Mouse (Mus musculus) small intestine, adult 2 months (tissue): ENCODE data around the gene Arhgap22. TPM values are rescaled to one million over a fixed set of nuclear protein-coding genes. Genes with fewer than 3 reads are reported as not detected.

Experiments used
- H3K27ac ChIP-seq: fragments of 200-500 bp; 2 replicates; pipeline ENCODE4 v1.5.1; 2012; ENCODE audit warnings: low read depth, low read length, control low read depth, inconsistent platforms; ENCODE audit not compliant: insufficient read depth
- H3K27me3 ChIP-seq: fragments of 200-500 bp; 2 replicates; pipeline ENCODE4 v1.6.1; 2012; ENCODE audit warnings: mild to moderate bottlenecking, moderate library complexity, low read length, inconsistent platforms; ENCODE audit not compliant: control insufficient read depth, insufficient read depth
- H3K36me3 ChIP-seq: fragments of 200-500 bp; 2 replicates; pipeline ENCODE4 v1.6.1; 2012; ENCODE audit warnings: mild to moderate bottlenecking, low read length, control low read depth, inconsistent platforms; ENCODE audit not compliant: control insufficient read depth, insufficient read depth
- H3K4me1 ChIP-seq: fragments of 200-500 bp; 2 replicates; pipeline ENCODE4 v1.6.1; 2012; ENCODE audit warnings: low read length, inconsistent platforms, mixed read lengths; ENCODE audit not compliant: control insufficient read depth, insufficient read depth, insufficient read length
- H3K4me3 ChIP-seq: fragments of 200-500 bp; 2 replicates; pipeline ENCODE4 v1.5.1; 2012; ENCODE audit warnings: low read depth, mild to moderate bottlenecking, control low read depth, inconsistent platforms, low read length, moderate library complexity
- CTCF ChIP-seq: fragments of 200-500 bp; IDR thresholded peaks from 2 replicates; pipeline ENCODE4 v1.5.1; 2012; ENCODE audit warnings: low read depth, mild to moderate bottlenecking, control low read depth, inconsistent platforms, low read length, moderate library complexity, mixed read lengths; ENCODE audit not compliant: insufficient replicate concordance, insufficient read length; ENCODE audit errors: extremely low read depth
- POLR2A ChIP-seq: fragments of 200-500 bp; IDR thresholded peaks from 2 replicates; pipeline ENCODE4 v1.6.1; 2012; ENCODE audit warnings: low read depth, mild to moderate bottlenecking, control low read depth, inconsistent platforms, low read length, moderate library complexity
- WGBS: fragments of 180-500 bp; shearing (Covaris S2); methylation state at CpG from one replicate; pipeline ENCODE4 v1.1.7; 2018; 5-methylcytosine and 5-hydroxymethylcytosine counted together
- polyA plus RNA-seq: library from polyadenylated mRNA; depleted of rRNA; stranded (reverse); fragments of >200 nt; gene quantifications from 2 replicates; pipeline ENCODE4 v1.2.3, GENCODE M21; 2012

Arhgap22 gene
- polyA plus RNA-seq, 1 experiment, result 3.6 TPM

- H3K4me1 ChIP-seq, result no peaks in the 10 kb centered on the region
- no peaks in the 10 kb centered on the region for H3K27me3 ChIP-seq
- WGBS, result 80% methylated on average over 14 of the region's 14 CpGs
These were observed 10.0 kb upstream of the Arhgap22 start for GRCm38 (mm10) chr14:33203777-33204176.

GRCm38 (mm10) chr14:33205280-33205965 lies 8.4 kb upstream of the Arhgap22 start:
- no peak overlapping the region for H3K27ac ChIP-seq
- H3K4me1 ChIP-seq, result no peaks in the 10 kb centered on the region
- no peak for TF ChIP-seq CTCF
- TF ChIP-seq POLR2A, result no peak
- H3K4me3 ChIP-seq, result no peak overlapping the region
- 42% methylated on average over 21 of the region's 24 CpGs for WGBS
- no peaks in the 10 kb centered on the region for H3K27me3 ChIP-seq
- H3K36me3 ChIP-seq, result no peaks in the 10 kb centered on the region

More at GRCm38 (mm10) chr14:33203777-33204176, 10.0 kb upstream of the Arhgap22 start:
- TF ChIP-seq CTCF, result no peak
- TF ChIP-seq POLR2A, result no peak
- H3K4me3 ChIP-seq, result no peak overlapping the region
- no peaks in the 10 kb centered on the region for H3K36me3 ChIP-seq
- no peak overlapping the region for H3K27ac ChIP-seq

- no peaks in the 10 kb centered on the region for H3K27me3 ChIP-seq
- H3K4me1 ChIP-seq, result no peaks in the 10 kb centered on the region
- no peaks in the 10 kb centered on the region for H3K36me3 ChIP-seq
- TF ChIP-seq POLR2A (no peak), CTCF (peak; percentile 44; the same call in 1 of the 2 replicates)
- H3K4me3 ChIP-seq, result no peak overlapping the region
- 3% methylated on average over 2 of the region's 2 CpGs for WGBS
- no peak overlapping the region for H3K27ac ChIP-seq
These were observed 6.8 kb upstream of the Arhgap22 start for GRCm38 (mm10) chr14:33207011-33207410.

GRCm38 (mm10) chr14:33208331-33208730 lies 5.5 kb upstream of the Arhgap22 start:
- WGBS, result 42% methylated on average over 5 of the region's 5 CpGs

GRCm38 (mm10) chr14:33210806-33211205 lies 3.0 kb upstream of the Arhgap22 start:
- Histone ChIP-seq H3K4me1 (peaks cover 7% of the 10 kb centered on the region), H3K27me3 (no peaks in the 10 kb centered on the region), H3K4me3 (no peak overlapping the region), H3K36me3 (no peaks in the 10 kb centered on the region), H3K27ac (no peak overlapping the region)
- TF ChIP-seq POLR2A, result no peak
- no peak for TF ChIP-seq CTCF
- 78% methylated on average over 8 of the region's 8 CpGs for WGBS

More at GRCm38 (mm10) chr14:33208331-33208730, 5.5 kb upstream of the Arhgap22 start:
- no peak overlapping the region for H3K4me3 ChIP-seq
- no peaks in the 10 kb centered on the region; the same call in 1 of the 2 replicates for H3K4me1 ChIP-seq
- no peaks in the 10 kb centered on the region for H3K36me3 ChIP-seq
- TF ChIP-seq CTCF (no peak), POLR2A (no peak)
- no peaks in the 10 kb centered on the region for H3K27me3 ChIP-seq
- H3K27ac ChIP-seq, result no peak overlapping the region

- 16% methylated on average over 5 of the region's 5 CpGs for WGBS
- Histone ChIP-seq H3K27me3 (no peaks in the 10 kb centered on the region), H3K4me1 (peaks cover 7% of the 10 kb centered on the region), H3K4me3 (no peak overlapping the region), H3K27ac (no peak overlapping the region), H3K36me3 (no peaks in the 10 kb centered on the region)
- TF ChIP-seq CTCF, result 0 out of 2 replicates have a peak, but pooled peaks have one; percentile 3
- TF ChIP-seq POLR2A, result no peak
These were observed 1.4 kb upstream of the Arhgap22 start for GRCm38 (mm10) chr14:33212271-33212957.

GRCm38 (mm10) chr14:33212958-33213309 lies 892 bp upstream of the Arhgap22 start:
- Histone ChIP-seq H3K27me3 (no peaks in the 10 kb centered on the region), H3K4me3 (no peak overlapping the region), H3K4me1 (peaks cover 7% of the 10 kb centered on the region), H3K27ac (no peak overlapping the region), H3K36me3 (no peaks in the 10 kb centered on the region)
- no peak for TF ChIP-seq POLR2A
- no peak for TF ChIP-seq CTCF
- 90% methylated on average over 12 of the region's 12 CpGs for WGBS
